Mouse (Mus musculus) kidney, postnatal 0 days (tissue): ENCODE measurements around the gene Mlxipl. TPM values are rescaled to one million over a fixed set of nuclear protein-coding genes. Genes with fewer than 3 reads are reported as not detected.
"Not testable (repeated sequence)": the region's sequence is repeated elsewhere in the genome, so short reads cannot be mapped to it uniquely, and the experiment has no call there.

Experiments
- ATAC-seq: fragments of 200-750 bp; cut with Nextera tagmentation; replicated peaks from 2 replicates; pipeline ENCODE4 v1.8.0; 2017; ENCODE audit warnings: low read depth, moderate number of reproducible peaks, moderate TSS enrichment, moderate library complexity; ENCODE audit not compliant: low FRiP score
- DNase-seq: peaks from one replicate; pipeline ENCODE4 v3.0.0-alpha.2; 2016; ENCODE audit warnings: low spot score
- H3K27ac ChIP-seq: fragments of 300-500 bp; sonication (generic); 2 replicates; pipeline ENCODE4 v1.5.1; 2014; ENCODE audit warnings: mild to moderate bottlenecking
- H3K27me3 ChIP-seq: fragments of 300-500 bp; sonication (generic); 2 replicates; pipeline ENCODE4 v1.6.1; 2014; ENCODE audit warnings: low read length, mixed read lengths; ENCODE audit not compliant: insufficient read depth
- H3K36me3 ChIP-seq: fragments of 300-500 bp; sonication (generic); 2 replicates; pipeline ENCODE4 v1.6.1; 2014; ENCODE audit warnings: low read length, mixed read lengths; ENCODE audit not compliant: insufficient read depth
- H3K4me1 ChIP-seq: fragments of 300-500 bp; sonication (generic); replicated peaks from 2 replicates; pipeline ENCODE4 v1.6.1; 2014; ENCODE audit warnings: antibody characterized with exemption, low read length, mixed read lengths; ENCODE audit not compliant: insufficient read depth
- H3K4me2 ChIP-seq: fragments of 300-500 bp; sonication (generic); 2 replicates; pipeline ENCODE4 v1.6.1; 2014; ENCODE audit warnings: mild to moderate bottlenecking, low read length, moderate library complexity, mixed read lengths
- H3K4me3 ChIP-seq: fragments of 300-500 bp; sonication (generic); replicated peaks from 2 replicates; pipeline ENCODE4 v1.5.1; 2014; ENCODE audit warnings: low read depth, low read length
- H3K9ac ChIP-seq: fragments of 300-500 bp; sonication (generic); 2 replicates; pipeline ENCODE4 v1.6.1; 2014; ENCODE audit warnings: low read depth, low read length
- H3K9me3 ChIP-seq: fragments of 300-500 bp; sonication (generic); replicated peaks from 2 replicates; pipeline ENCODE4 v1.6.1; 2016; ENCODE audit warnings: low read length, inconsistent platforms, mixed read lengths
- CTCF ChIP-seq: IDR thresholded peaks from 2 replicates; pipeline ENCODE4 v1.5.1; 2016; ENCODE audit warnings: antibody characterized with exemption, low read depth, mild to moderate bottlenecking, moderate library complexity
- WGBS: fragments of 180-500 bp; shearing (Covaris S2); extraction: QIAGEN DNeasy Blood & Tissue Kit; methylation state at CpG from one replicate; pipeline ENCODE4 v1.1.7; 2014; 5-methylcytosine and 5-hydroxymethylcytosine counted together
- polyA plus RNA-seq: library from polyadenylated mRNA; unstranded; fragments of >200 nt; fragmentation: Nextera tagmentation; extraction: Ambion mirVana; gene quantifications from 2 replicates; pipeline ENCODE4 v1.2.1, GENCODE M21; 2015

Mlxipl gene
- polyA plus RNA-seq, 1 experiment from 2014 or later: 6.5 TPM

DNA sequence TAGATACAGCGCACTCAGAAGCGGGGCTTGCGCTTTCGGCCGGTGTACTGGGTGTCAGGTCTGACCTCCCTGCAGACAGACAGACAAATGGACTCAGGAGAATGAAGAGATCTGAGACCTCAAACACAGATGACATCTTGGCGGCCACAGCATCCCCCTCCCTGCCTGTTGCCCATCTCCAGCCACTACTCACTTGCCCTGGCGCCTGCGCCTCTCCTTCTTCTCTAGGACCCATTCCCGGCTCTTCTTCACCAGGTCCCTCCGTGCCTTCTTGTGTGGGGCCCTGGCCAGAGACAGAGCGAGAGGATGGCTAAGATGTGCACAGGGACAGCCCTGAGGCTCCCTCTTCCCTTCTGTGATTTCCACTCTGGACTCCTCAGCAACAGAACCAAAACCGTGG, 36.3 kb upstream of the Mlxipl start:
- no peak overlapping the region for H3K27ac ChIP-seq
- no peak overlapping the region for H3K4me3 ChIP-seq
- 91% methylated on average over 12 of the region's 12 CpGs for WGBS
- H3K9ac ChIP-seq: no peak overlapping the region
- H3K4me2 ChIP-seq: no peak overlapping the region
- peaks cover 41% of the 10 kb centered on the region for H3K36me3 ChIP-seq
- DNase-seq (no peak), ATAC-seq (no peak)
- no peak for TF ChIP-seq CTCF
- no peaks in the 10 kb centered on the region for H3K9me3 ChIP-seq
- H3K4me1 ChIP-seq: no peaks in the 10 kb centered on the region
- no peaks in the 10 kb centered on the region for H3K27me3 ChIP-seq

DNA sequence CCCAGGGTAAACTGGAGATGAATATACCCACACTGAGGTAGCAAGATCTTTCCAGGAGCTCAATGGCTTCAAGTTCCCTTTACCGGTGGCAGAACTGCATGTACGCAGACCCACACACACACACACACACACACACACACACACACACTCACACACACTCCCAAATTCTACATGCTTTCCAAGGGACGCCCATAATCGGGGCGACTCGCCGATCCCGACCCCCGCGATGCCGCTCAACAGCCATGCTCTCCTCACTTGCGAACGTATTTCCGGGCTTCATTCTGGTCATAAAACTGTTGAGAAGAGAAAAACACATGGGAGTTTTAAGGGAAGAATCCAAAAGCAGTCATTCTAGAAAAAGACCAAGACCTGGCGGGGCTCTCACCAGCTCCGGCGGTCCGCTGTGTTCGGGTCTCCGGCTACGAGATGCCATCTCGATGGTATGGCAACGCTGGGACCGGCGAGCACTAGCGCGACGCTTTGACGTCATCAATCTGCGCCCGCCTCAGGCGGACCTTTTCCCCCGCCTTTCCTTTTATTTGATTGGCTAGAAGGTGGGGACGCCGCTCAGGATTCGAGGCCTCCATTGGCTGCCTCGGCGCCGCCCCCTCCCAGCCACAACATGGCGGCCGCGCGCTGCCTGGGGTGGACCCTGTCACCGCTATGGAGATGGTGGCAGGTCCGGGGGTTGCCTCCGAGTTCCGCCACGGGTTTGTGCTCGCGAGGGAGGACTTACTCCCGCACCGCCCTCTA, 25.9 kb upstream of the Mlxipl start, which contains the start of gene Dnajc30:
Gene Dnajc30 (plus strand): TSS at position 574 of the 753 bp plus-strand sequence.
- H3K27ac ChIP-seq: peak within 1 kb of the TSS; percentile 72
- H3K4me3 ChIP-seq: peak within 1 kb of the TSS; percentile 93
- ATAC-seq (peak; percentile 96), DNase-seq (peak; percentile 99)
- H3K9me3 ChIP-seq: no peaks in the 10 kb centered on the region
- under 1% methylated on average over 52 of the region's 52 CpGs for WGBS
- H3K4me1 ChIP-seq: peaks cover 13% of the 10 kb centered on the region; the same call in 1 of the 2 replicates
- peak within 1 kb of the TSS; percentile 84 for H3K4me2 ChIP-seq
- peak within 1 kb of the TSS; percentile 81 for H3K9ac ChIP-seq
- H3K27me3 ChIP-seq: no peaks in the 10 kb centered on the region
- no peak for TF ChIP-seq CTCF
- 0 out of 2 replicates have a peak, but pooled peaks cover 15% of the 10 kb centered on the region for H3K36me3 ChIP-seq

DNA sequence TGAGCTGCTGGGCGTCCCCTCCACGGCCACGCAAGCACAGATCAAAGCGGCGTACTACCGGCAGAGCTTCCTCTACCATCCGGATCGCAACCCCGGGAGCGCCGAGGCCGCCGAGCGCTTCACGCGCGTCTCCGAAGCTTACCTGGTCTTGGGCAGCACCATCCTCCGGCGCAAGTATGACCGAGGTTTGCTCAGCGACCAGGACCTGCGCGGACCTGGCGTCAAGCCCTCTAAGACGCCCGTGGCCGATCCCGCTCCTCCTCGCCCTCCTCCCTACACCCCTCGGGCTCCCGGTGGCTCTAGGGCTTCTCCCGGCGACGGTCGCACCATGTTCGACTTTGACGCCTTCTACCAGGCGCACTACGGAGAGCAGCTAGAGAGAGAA, 25.3 kb upstream of the Mlxipl start:
- H3K9me3 ChIP-seq: no peaks in the 10 kb centered on the region
- no peaks in the 10 kb centered on the region for H3K27me3 ChIP-seq
- H3K27ac ChIP-seq: peak overlapping the region; percentile 72
- H3K4me1 ChIP-seq: peaks cover 13% of the 10 kb centered on the region; the same call in 1 of the 2 replicates
- H3K4me2 ChIP-seq: peak overlapping the region; percentile 84
- H3K36me3 ChIP-seq: 0 out of 2 replicates have a peak, but pooled peaks cover 13% of the 10 kb centered on the region
- ATAC-seq (peak; percentile 47), DNase-seq (no peak)
- no peak for TF ChIP-seq CTCF
- WGBS: 2% methylated on average over 40 of the region's 40 CpGs
- peak overlapping the region; percentile 93 for H3K4me3 ChIP-seq
- H3K9ac ChIP-seq: peak overlapping the region; percentile 81

DNA sequence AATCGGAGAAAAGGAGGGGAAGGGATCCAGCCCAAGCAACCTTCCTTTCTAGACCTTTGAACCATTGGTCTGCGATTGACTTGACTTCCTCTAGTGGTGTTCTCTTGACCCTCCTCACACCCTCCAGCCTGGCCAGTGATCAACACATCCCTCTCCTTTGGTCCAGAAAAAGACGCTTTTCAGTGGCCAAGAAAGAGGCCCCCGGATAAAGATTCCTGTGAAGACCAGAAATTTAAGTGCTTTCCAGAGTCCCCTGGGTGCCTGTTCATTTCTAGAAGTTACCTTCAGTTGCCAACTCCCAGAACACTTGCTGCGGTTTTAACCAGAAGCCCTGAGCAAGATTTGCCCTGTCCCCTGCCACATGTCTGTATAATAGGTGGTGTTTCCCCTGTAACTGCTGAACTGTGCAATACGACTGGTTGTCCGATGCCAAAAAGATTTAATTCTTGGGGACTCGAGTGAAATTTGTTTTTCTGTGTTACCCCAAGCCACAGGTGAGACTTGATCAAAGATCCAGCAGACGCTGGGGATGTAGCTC, 24.7 kb upstream of the Mlxipl start, which contains the start of gene Bud23:
Gene Bud23 (minus strand): TSS at position 51 of the 538 bp plus-strand sequence.
- peak within 1 kb of the TSS; percentile 81 for H3K9ac ChIP-seq
- H3K9me3 ChIP-seq, ATAC-seq, DNase-seq, H3K27me3 ChIP-seq: not testable (repeated sequence)
- H3K4me1 ChIP-seq: peaks cover 13% of the 10 kb centered on the region; the same call in 1 of the 2 replicates
- peak within 1 kb of the TSS; percentile 72 for H3K27ac ChIP-seq
- WGBS: 70% methylated on average over 8 of the region's 9 CpGs
- peak within 1 kb of the TSS; percentile 84 for H3K4me2 ChIP-seq
- H3K36me3 ChIP-seq: 0 out of 2 replicates have a peak, but pooled peaks cover 10% of the 10 kb centered on the region
- H3K4me3 ChIP-seq: peak within 1 kb of the TSS; percentile 93

DNA sequence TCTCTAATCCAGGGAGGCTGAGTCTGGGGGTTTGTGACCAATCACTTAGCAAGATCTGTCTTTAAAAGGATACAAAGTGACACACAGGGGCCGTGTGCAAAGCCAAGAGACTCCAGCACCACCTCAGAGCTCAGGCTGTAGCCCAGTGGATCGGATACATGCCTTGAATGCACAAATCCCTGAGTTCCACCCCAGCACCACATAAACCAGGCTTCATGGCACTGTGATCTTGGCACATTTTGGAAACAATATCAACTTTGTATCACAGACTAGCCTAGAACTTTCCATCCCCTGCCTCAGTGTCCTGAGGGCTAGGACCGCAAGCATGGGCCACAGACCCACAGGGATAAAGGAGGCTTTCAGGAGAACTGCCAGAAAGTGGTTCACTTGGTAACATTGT, 23.7 kb upstream of the Mlxipl start:
- no peak overlapping the region for H3K4me2 ChIP-seq
- 0 out of 2 replicates have a peak, but pooled peaks cover under 1% of the 10 kb centered on the region for H3K36me3 ChIP-seq
- H3K9ac ChIP-seq: no peak overlapping the region
- no peaks in the 10 kb centered on the region for H3K9me3 ChIP-seq
- DNase-seq: no peak
- WGBS: 88% methylated on average over 3 of the region's 3 CpGs
- H3K27me3 ChIP-seq: no peaks in the 10 kb centered on the region
- H3K27ac ChIP-seq: no peak overlapping the region
- peaks cover 13% of the 10 kb centered on the region; the same call in 1 of the 2 replicates for H3K4me1 ChIP-seq
- no peak overlapping the region for H3K4me3 ChIP-seq
- no peak for ATAC-seq
- TF ChIP-seq CTCF: no peak

DNA sequence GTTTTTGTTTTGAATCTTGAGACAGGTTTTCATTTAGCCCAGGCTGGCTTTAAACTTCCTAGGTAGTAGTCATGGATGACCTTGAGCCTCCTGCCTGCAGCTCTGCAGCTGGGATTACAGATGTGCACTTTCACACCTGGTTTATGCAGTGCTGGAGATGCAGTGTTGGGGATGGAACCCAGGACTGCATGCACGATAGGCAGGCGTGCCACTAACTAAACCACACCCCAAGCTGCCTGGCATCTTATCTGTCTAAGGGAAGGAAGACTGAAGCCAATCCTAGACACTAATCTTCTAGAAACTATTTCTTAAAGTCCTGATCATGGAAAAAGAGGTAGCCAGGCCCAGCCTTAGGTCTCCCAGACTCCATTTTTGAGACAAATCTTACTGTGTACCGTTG, 19.2 kb upstream of the Mlxipl start:
- H3K36me3 ChIP-seq: peaks cover 10% of the 10 kb centered on the region; the same call in 1 of the 2 replicates
- H3K9ac ChIP-seq: no peak overlapping the region
- H3K9me3 ChIP-seq: no peaks in the 10 kb centered on the region
- WGBS: 93% methylated on average over 3 of the region's 3 CpGs
- H3K27ac ChIP-seq: no peak overlapping the region
- peaks cover 5% of the 10 kb centered on the region; the same call in 1 of the 2 replicates for H3K4me1 ChIP-seq
- no peak for TF ChIP-seq CTCF
- DNase-seq (no peak), ATAC-seq (no peak)
- no peak overlapping the region for H3K4me3 ChIP-seq
- no peak overlapping the region for H3K4me2 ChIP-seq
- H3K27me3 ChIP-seq: no peaks in the 10 kb centered on the region
